Mouse (Mus musculus) heart, embryonic 10.5 days (tissue): ENCODE data around the gene Cramp1l. TPM values are rescaled to one million over a fixed set of nuclear protein-coding genes. Genes with fewer than 3 reads are reported as not detected.

Experiments
- DNase-seq: peaks from one replicate; pipeline ENCODE4 v3.0.0-alpha.2; 2017; ENCODE audit warnings: low spot score
- H3K27ac ChIP-seq: fragments of 300-500 bp; sonication (generic); 2 replicates; pipeline ENCODE4 v1.5.1; 2016; ENCODE audit warnings: mild to moderate bottlenecking
- H3K27me3 ChIP-seq: fragments of 300-500 bp; sonication (generic); 2 replicates; pipeline ENCODE4 v1.6.1; 2016; ENCODE audit warnings: mild to moderate bottlenecking; ENCODE audit not compliant: poor library complexity, insufficient read depth, severe bottlenecking
- H3K36me3 ChIP-seq: fragments of 300-500 bp; sonication (generic); 2 replicates; pipeline ENCODE4 v1.6.1; 2016; ENCODE audit warnings: mild to moderate bottlenecking, moderate library complexity
- H3K4me1 ChIP-seq: fragments of 300-500 bp; sonication (generic); 2 replicates; pipeline ENCODE4 v1.6.1; 2016; ENCODE audit warnings: mild to moderate bottlenecking
- H3K4me3 ChIP-seq: fragments of 300-500 bp; sonication (generic); 2 replicates; pipeline ENCODE4 v1.5.1; 2016; ENCODE audit warnings: mild to moderate bottlenecking, moderate library complexity
- H3K9me3 ChIP-seq: fragments of 300-500 bp; sonication (generic); 2 replicates; pipeline ENCODE4 v1.6.1; 2016; ENCODE audit warnings: mild to moderate bottlenecking, moderate library complexity
- WGBS: fragments of 180-500 bp; shearing (Covaris S2); methylation state at CpG from one replicate; pipeline ENCODE4 v1.1.7; 2016; 5-methylcytosine and 5-hydroxymethylcytosine counted together
- polyA plus RNA-seq: library from polyadenylated mRNA; unstranded; fragments of >200 nt; fragmentation: Nextera tagmentation; extraction: Ambion mirVana; gene quantifications from 2 replicates; pipeline ENCODE4 v1.2.1, GENCODE M21; 2016

Gene Cramp1l
- polyA plus RNA-seq, 1 experiment from 2014 or later = 7.2 TPM

DNA sequence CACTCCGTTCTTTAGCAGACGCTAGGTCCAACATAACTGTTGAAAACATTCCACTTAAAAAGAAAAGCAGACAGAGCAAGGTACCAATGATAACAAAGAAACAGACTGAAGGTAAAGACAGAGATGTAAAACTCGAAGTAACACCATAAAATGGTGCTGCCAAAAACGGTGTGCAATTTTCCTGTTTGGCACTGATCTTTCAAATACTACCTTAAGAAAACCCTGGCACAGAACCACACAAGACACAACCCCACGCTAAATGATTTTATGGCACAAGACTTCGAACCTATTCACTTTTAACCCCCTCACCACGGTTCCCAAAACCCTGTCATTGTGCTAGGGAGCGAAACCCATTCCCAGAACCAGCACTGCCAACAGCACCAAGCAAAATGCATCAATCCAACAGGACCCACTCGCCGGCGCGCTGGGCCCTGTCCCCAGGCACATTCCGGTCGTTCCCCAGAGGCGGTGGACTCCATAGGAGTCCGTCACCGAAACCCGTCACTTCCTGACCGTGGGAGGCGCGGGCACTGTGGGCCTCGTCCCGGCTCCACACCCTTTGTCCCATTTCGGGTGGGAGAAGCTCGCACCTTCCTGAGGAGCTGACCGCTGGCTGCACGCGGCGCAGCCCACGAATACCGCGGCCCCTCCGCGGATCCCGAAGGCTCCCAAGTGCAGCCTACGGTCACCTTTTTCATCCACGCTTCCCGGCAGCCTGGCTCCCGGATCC, 582 bp downstream of the Cramp1l start:
- Histone ChIP-seq H3K4me3 (peak overlapping the region; percentile 99), H3K9me3 (no peaks in the 10 kb centered on the region), H3K27me3 (no peaks in the 10 kb centered on the region), H3K27ac (peak overlapping the region; percentile 96), H3K4me1 (peaks cover 12% of the 10 kb centered on the region), H3K36me3 (peaks cover 26% of the 10 kb centered on the region)
- WGBS = under 1% methylated on average over 39 of the region's 39 CpGs
- peak; percentile 80 for DNase-seq

DNA sequence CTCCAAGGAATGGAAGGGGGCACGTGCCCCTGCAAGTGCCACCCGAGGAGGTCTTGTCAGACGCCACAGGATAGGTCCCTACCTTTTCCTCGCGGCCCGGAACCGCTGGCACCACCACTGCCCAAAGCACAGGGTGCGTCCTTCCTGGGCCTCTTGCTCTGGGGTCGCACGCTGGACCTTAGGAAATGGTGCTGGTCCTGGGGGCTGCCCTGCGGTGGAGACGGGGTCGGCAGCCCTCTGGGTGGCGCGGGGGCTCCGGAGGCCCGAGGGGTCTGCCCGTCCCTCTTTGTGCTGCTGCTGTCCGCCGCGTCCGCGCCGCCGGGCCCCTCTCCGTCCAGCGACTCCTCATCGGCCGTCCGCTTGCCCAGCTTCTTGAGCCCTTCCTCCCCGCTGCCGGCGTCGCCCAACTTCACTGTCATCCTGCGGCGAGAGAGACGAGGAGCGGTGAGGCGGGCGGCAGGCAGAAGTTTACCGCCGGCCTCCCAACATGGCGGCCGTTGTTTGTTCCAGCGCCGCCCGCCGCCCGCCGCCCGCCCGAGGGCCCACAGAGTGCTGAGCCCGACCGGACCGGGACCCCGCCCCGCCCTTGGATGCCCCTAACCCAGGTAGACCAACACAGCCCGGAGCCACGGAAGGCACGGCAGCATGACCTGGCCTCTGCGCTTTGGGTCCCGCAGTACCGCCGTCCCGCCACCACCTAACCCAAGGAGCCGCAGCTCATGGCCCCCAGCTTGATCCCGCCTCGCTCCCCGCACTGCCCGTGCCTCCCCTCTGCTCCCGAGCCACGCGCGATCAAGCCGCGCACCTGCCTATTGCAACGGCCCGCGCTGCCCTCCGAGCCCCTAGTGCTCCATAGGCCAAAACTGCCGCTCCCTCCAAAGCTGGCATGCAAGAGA, 1.7 kb downstream of the Cramp1l start:
- under 1% methylated on average over 81 of the region's 81 CpGs for WGBS
- H3K27ac ChIP-seq = peak overlapping the region; percentile 96

DNA sequence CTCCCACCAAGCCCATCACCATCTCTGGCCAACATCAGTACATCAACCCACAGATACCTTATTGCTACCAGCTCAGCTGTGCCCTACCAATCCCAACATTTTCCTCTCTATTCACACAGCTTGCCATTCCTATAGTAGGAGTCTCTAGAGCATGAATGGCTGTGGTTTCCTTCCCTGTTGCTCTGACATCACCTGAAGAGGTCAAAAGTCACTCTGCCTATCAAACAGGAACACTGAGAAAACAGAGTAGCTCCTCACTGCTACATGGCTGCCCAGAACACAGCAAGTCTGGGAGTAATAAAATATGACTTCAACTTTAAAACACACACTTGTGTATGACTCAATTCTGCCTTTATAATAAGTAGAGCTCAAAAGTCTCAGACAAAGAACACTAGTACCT, 8.1 kb downstream of the Cramp1l start:
- H3K27ac ChIP-seq = no peak overlapping the region; the same call in 1 of the 2 replicates
- no peaks in the 10 kb centered on the region for H3K4me1 ChIP-seq
- H3K4me3 ChIP-seq = no peak overlapping the region
- no peaks in the 10 kb centered on the region for H3K9me3 ChIP-seq
- DNase-seq = peak; percentile 51
- H3K36me3 ChIP-seq = peaks cover 77% of the 10 kb centered on the region
- H3K27me3 ChIP-seq = no peaks in the 10 kb centered on the region

More for the DNA sequence above, 1.7 kb downstream of the Cramp1l start:
- DNase-seq = peak; percentile 82
- H3K4me1 ChIP-seq = peaks cover 12% of the 10 kb centered on the region
- no peaks in the 10 kb centered on the region for H3K9me3 ChIP-seq
- H3K4me3 ChIP-seq = peak overlapping the region; percentile 99
- H3K36me3 ChIP-seq = peaks cover 31% of the 10 kb centered on the region
- no peaks in the 10 kb centered on the region for H3K27me3 ChIP-seq

DNA sequence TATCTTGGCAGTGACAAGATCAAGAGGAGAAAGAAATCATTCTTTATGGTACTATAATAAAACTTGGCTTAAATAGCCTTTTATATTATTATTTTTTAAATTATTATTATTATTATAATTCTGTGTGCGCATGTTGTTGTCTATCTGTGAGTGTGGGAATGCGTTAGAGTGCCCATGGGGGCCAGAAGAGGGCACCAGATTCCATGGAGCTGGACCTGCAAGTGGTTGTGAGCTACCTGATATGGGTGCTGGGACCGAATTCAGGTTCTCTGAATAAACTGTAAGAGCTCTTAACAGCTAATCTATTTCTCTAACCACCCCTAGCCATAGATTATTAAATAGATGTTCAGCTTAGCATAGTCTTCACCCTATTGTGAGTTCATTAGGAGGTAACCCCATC, 10.5 kb downstream of the Cramp1l start:
- Histone ChIP-seq H3K4me1 (no peaks in the 10 kb centered on the region), H3K27me3 (no peaks in the 10 kb centered on the region), H3K27ac (no peak overlapping the region), H3K36me3 (peaks cover 80% of the 10 kb centered on the region), H3K9me3 (no peaks in the 10 kb centered on the region), H3K4me3 (no peak overlapping the region)
- DNase-seq = peak; percentile 51
- 97% methylated on average over 3 of the region's 3 CpGs for WGBS

DNA sequence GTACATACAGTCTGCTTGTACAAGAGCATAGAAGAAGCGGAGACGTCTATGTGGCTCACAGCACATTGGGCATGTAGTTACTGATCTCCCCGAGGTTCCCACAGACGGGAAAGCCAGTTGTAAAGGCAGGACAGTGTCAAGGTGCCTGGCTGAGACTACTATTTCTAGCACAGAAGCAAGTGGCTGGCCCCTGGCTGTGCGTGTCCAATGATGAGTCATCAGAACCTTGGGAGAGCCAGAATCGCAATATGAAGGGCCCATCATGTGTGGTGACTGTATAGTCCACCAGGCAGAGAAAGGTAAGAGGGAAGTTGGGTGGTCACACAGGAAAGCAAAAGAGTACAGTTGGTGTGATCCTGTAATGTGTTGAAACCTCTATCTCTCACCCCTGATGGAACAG, 20.9 kb downstream of the Cramp1l start:
- H3K36me3 ChIP-seq = peaks cover 97% of the 10 kb centered on the region
- WGBS = 94% methylated on average over 6 of the region's 6 CpGs
- no peaks in the 10 kb centered on the region for H3K4me1 ChIP-seq
- H3K4me3 ChIP-seq = no peak overlapping the region
- DNase-seq = no peak
- no peaks in the 10 kb centered on the region for H3K9me3 ChIP-seq
- H3K27ac ChIP-seq = no peak overlapping the region
- H3K27me3 ChIP-seq = no peaks in the 10 kb centered on the region

DNA sequence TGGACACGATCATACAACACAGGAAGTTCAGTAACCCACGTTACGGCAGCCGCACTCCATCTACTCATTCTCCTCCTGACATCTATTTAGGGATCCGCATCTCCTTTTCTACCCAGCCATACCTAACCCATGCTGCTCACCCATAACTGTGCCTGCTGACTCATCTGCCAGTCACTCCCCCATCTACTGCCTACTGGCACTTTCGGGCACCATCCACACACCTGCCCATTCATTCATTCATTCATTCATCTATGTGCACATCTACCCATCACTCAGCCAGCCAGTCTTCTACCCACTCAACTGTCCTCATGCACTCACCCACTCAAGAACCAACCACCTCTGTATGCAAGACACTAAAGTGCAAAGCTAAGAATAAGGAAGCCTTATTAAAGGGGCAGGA, 28.4 kb downstream of the Cramp1l start:
- no peaks in the 10 kb centered on the region for H3K9me3 ChIP-seq
- 96% methylated on average over 6 of the region's 6 CpGs for WGBS
- no peak overlapping the region for H3K27ac ChIP-seq
- H3K27me3 ChIP-seq = no peaks in the 10 kb centered on the region
- H3K36me3 ChIP-seq = peaks cover 93% of the 10 kb centered on the region
- H3K4me3 ChIP-seq = no peak overlapping the region
- DNase-seq = no peak
- no peaks in the 10 kb centered on the region for H3K4me1 ChIP-seq

- no peaks in the 10 kb centered on the region for H3K9me3 ChIP-seq
- peaks cover 53% of the 10 kb centered on the region for H3K36me3 ChIP-seq
- H3K4me3 ChIP-seq = peak overlapping the region; percentile 88
- H3K4me1 ChIP-seq = peaks cover 10% of the 10 kb centered on the region
- H3K27ac ChIP-seq = peak overlapping the region; percentile 97
- no peaks in the 10 kb centered on the region for H3K27me3 ChIP-seq
- no peak for DNase-seq
- WGBS = 15% methylated on average over 21 of the region's 21 CpGs
These were observed 54.5 kb downstream of the Cramp1l start for GRCm38 (mm10) chr17:24960852-24961715.

GRCm38 (mm10) chr17:24960135-24960851, 55.3 kb downstream of the Cramp1l start, which contains the start of gene Jpt2:
Jpt2 (minus strand) TSS chr17:24960689.
- peaks cover 53% of the 10 kb centered on the region for H3K36me3 ChIP-seq

DNA sequence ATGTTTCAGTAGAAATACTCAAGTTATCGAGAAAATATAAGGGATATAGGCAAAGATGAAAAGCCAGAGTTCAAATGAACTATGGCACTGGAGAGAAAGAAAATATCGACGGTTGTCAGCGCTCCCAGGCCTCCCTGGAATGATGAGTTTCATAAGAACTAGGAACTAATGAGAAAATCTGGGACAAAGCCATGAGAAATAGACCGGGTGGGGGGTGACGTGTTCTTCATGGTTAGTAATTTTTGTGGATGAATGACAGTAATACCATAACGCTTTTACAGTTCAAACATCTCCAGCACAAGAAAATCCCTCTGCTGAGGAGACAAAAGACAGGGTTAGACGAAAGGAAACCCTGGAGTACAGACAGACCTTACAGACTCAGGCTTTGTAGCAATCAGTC, 56.2 kb downstream of the Cramp1l start:
- Histone ChIP-seq H3K4me3 (peak overlapping the region; percentile 88), H3K27ac (peak overlapping the region; percentile 97), H3K36me3 (peaks cover 52% of the 10 kb centered on the region), H3K27me3 (no peaks in the 10 kb centered on the region), H3K9me3 (no peaks in the 10 kb centered on the region), H3K4me1 (peaks cover 10% of the 10 kb centered on the region)
- peak; percentile 66 for DNase-seq
- WGBS = 61% methylated on average over 8 of the region's 8 CpGs

More at GRCm38 (mm10) chr17:24960135-24960851, 55.3 kb downstream of the Cramp1l start, which contains the start of gene Jpt2:
- Histone ChIP-seq H3K9me3 (no peaks in the 10 kb centered on the region), H3K27ac (peak within 1 kb of the TSS; percentile 97), H3K4me1 (peaks cover 10% of the 10 kb centered on the region), H3K27me3 (no peaks in the 10 kb centered on the region), H3K4me3 (peak within 1 kb of the TSS; percentile 88)
- under 1% methylated on average over 59 of the region's 59 CpGs for WGBS
- peak; percentile 99 for DNase-seq

GRCm38 (mm10) chr17:24953291-24953690, 62.3 kb downstream of the Cramp1l start:
- no peak for DNase-seq
- 95% methylated on average over 2 of the region's 2 CpGs for WGBS
- H3K4me1 ChIP-seq = no peaks in the 10 kb centered on the region
- H3K9me3 ChIP-seq = no peaks in the 10 kb centered on the region
- no peak overlapping the region for H3K27ac ChIP-seq
- H3K36me3 ChIP-seq = peaks cover 82% of the 10 kb centered on the region
- H3K27me3 ChIP-seq = no peaks in the 10 kb centered on the region
- H3K4me3 ChIP-seq = no peak overlapping the region

GRCm38 (mm10) chr17:24950671-24951070, 64.9 kb downstream of the Cramp1l start:
- DNase-seq = no peak
- Histone ChIP-seq H3K4me3 (no peak overlapping the region), H3K27me3 (no peaks in the 10 kb centered on the region), H3K36me3 (peaks cover 92% of the 10 kb centered on the region), H3K4me1 (no peaks in the 10 kb centered on the region), H3K27ac (no peak overlapping the region), H3K9me3 (no peaks in the 10 kb centered on the region)
- WGBS = 82% methylated on average over 2 of the region's 2 CpGs

DNA sequence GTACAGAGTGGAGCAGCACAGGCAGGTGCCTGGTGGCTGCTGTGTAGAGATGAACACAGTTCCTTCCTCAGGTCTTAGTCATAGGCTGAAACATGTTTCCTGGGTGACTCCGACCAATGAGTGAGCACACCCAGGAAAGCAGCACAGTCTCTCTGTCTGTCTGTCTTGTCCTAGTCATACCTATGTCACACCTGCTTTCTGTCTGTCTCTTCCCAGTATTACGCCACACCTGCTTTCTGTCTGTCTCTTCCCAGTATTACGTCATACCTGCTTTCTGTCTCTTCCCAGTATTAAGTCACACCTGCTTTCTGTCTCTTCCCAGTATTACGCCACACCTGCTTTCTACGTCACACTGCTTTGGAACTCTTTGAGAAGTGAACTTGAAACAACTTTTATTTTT, 67.4 kb downstream of the Cramp1l start:
- no peak for DNase-seq
- WGBS = 91% methylated on average over 5 of the region's 5 CpGs
- Histone ChIP-seq H3K4me1 (no peaks in the 10 kb centered on the region), H3K9me3 (no peaks in the 10 kb centered on the region), H3K27me3 (no peaks in the 10 kb centered on the region), H3K27ac (no peak overlapping the region), H3K4me3 (no peak overlapping the region), H3K36me3 (peaks cover 94% of the 10 kb centered on the region)
